Mouse (Mus musculus) forebrain, postnatal 0 days (tissue): ENCODE measurements around the gene Rbm4b. TPM values are rescaled to one million over a fixed set of nuclear protein-coding genes. Genes with fewer than 3 reads are reported as not detected.
"Not testable (repeated sequence)": the region's sequence is repeated elsewhere in the genome, so short reads cannot be mapped to it uniquely, and the experiment has no call there.

ENCODE experiments used
- ATAC-seq: fragments of 200-750 bp; cut with Nextera tagmentation; 2 replicates; pipeline ENCODE4 v1.8.0; 2017; ENCODE audit warnings: mild to moderate bottlenecking, moderate library complexity
- DNase-seq: peaks from one replicate; pipeline ENCODE4 v3.0.0-alpha.2; 2015
- H3K27ac ChIP-seq: fragments of 300-500 bp; sonication (generic); 2 replicates; pipeline ENCODE4 v1.5.1; 2014; ENCODE audit warnings: low read depth, mild to moderate bottlenecking, antibody characterized with exemption, low read length, moderate library complexity, mixed read lengths
- H3K27me3 ChIP-seq: fragments of 300-500 bp; sonication (generic); 2 replicates; pipeline ENCODE4 v1.6.1; 2014; ENCODE audit warnings: mild to moderate bottlenecking, low read length, mixed read lengths; ENCODE audit not compliant: insufficient read depth
- H3K36me3 ChIP-seq: fragments of 300-500 bp; sonication (generic); 2 replicates; pipeline ENCODE4 v1.6.1; 2014; ENCODE audit warnings: mild to moderate bottlenecking, moderate library complexity; ENCODE audit not compliant: insufficient read depth
- H3K4me1 ChIP-seq: fragments of 300-500 bp; sonication (generic); 2 replicates; pipeline ENCODE4 v1.6.1; 2014; ENCODE audit warnings: antibody characterized with exemption; ENCODE audit not compliant: insufficient read depth
- H3K4me2 ChIP-seq: fragments of 300-500 bp; sonication (generic); 2 replicates; pipeline ENCODE4 v1.6.1; 2014; ENCODE audit warnings: low read depth, mild to moderate bottlenecking, moderate library complexity
- H3K4me3 ChIP-seq: fragments of 300-500 bp; sonication (generic); 2 replicates; pipeline ENCODE4 v1.5.1; 2014; ENCODE audit warnings: low read depth, low read length, mixed read lengths
- H3K9ac ChIP-seq: fragments of 300-500 bp; sonication (generic); 2 replicates; pipeline ENCODE4 v1.6.1; 2014; ENCODE audit warnings: mild to moderate bottlenecking
- H3K9me3 ChIP-seq: fragments of 300-500 bp; sonication (generic); 2 replicates; pipeline ENCODE4 v1.6.1; 2016; ENCODE audit warnings: low read length
- CTCF ChIP-seq: sonication (generic); IDR thresholded peaks from 2 replicates; pipeline ENCODE4 v1.5.1; 2016; ENCODE audit warnings: antibody characterized with exemption, control low read depth, low read depth
- WGBS: fragments of 180-500 bp; shearing (Covaris S2); extraction: QIAGEN DNeasy Blood & Tissue Kit; methylation state at CpG from one replicate; pipeline ENCODE4 v1.1.7; 2014; 5-methylcytosine and 5-hydroxymethylcytosine counted together
- polyA plus RNA-seq: library from polyadenylated mRNA; unstranded; fragments of >200 nt; fragmentation: Nextera tagmentation; extraction: Ambion mirVana; gene quantifications from 2 replicates; pipeline ENCODE4 v1.2.1, GENCODE M21; 2015
- total RNA-seq: library from RNA; depleted of rRNA; stranded (reverse); fragments of >200 nt; gene quantifications from 2 replicates; pipeline ENCODE4 v1.2.3, GENCODE M21; 2014

Rbm4b gene
- total and polyA plus RNA-seq, 2 experiments from 2014 or later: 88.7 to 90.6 TPM

GRCm38 (mm10) chr19:4802691-4803091, 46.4 kb downstream of the Rbm4b start:
- Histone ChIP-seq H3K27ac (no peak overlapping the region), H3K4me3 (no peak overlapping the region), H3K4me2 (no peak overlapping the region), H3K9ac (no peak overlapping the region), H3K9me3 (no peaks in the 10 kb centered on the region), H3K4me1 (no peaks in the 10 kb centered on the region), H3K36me3 (peaks cover 41% of the 10 kb centered on the region), H3K27me3 (no peaks in the 10 kb centered on the region)
- TF ChIP-seq CTCF: no peak
- DNase-seq: no peak
- WGBS: 92% methylated on average over 7 of the region's 7 CpGs
- ATAC-seq: peak; percentile 20; the same call in 1 of the 2 replicates

DNA sequence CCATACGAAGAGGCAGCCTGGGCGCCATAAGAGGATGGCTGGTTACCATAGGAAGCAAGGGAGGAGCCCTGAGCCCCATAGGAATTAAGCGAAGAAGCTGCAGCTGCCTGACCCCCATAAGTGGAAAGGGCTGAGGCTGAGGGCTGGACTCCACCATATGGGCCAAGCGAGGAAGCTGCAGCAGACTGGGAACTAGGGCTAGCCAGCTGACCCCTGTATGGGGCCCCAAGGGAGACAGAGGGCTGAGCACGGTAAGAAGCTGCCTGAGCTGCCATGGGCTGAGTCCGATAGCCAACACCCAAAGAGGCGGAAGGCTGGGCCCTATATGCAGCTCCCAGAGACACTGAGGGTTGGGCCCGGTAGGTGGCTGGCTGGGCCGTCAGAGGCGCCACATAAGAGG, 47.0 kb downstream of the Rbm4b start:
- Histone ChIP-seq H3K4me1 (no peaks in the 10 kb centered on the region), H3K36me3 (peaks cover 41% of the 10 kb centered on the region), H3K4me3 (no peak overlapping the region), H3K27me3 (no peaks in the 10 kb centered on the region), H3K9ac (no peak overlapping the region), H3K27ac (no peak overlapping the region), H3K9me3 (no peaks in the 10 kb centered on the region), H3K4me2 (no peak overlapping the region)
- no peak for TF ChIP-seq CTCF
- no peak for ATAC-seq
- DNase-seq: no peak
- WGBS: 88% methylated on average over 10 of the region's 10 CpGs

GRCm38 (mm10) chr19:4810309-4810708, 54.0 kb downstream of the Rbm4b start:
- Histone ChIP-seq H3K9me3 (no peaks in the 10 kb centered on the region), H3K27ac (peak overlapping the region; percentile 93; the same call in 1 of the 2 replicates), H3K9ac (peak overlapping the region; percentile 81), H3K27me3 (no peaks in the 10 kb centered on the region), H3K4me2 (peak overlapping the region; percentile 79), H3K4me1 (peaks cover 17% of the 10 kb centered on the region), H3K36me3 (no peaks in the 10 kb centered on the region), H3K4me3 (peak overlapping the region; percentile 75)
- no peak for TF ChIP-seq CTCF
- DNase-seq (no peak), ATAC-seq (no peak)
- under 1% methylated on average over 14 of the region's 14 CpGs for WGBS

DNA sequence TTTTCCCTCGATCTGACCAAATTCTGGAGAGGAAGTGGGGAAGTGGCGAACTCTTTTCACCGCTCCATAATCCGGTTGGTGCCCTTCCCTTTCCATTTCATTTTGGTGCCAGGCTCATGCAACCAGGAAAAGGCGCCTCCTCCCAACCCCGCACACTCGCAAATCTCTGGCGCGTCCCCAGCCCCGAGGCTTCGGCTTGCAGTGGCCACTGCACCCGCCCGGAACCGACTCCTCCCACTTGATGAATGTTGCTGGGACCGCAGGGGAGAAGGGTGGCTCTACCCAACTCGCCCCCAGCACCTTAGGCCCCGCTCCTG, 54.4 kb downstream of the Rbm4b start:
- peak overlapping the region; percentile 75 for H3K4me3 ChIP-seq
- peak overlapping the region; percentile 93 for H3K27ac ChIP-seq
- no peaks in the 10 kb centered on the region for H3K36me3 ChIP-seq
- no peak for DNase-seq
- WGBS: under 1% methylated on average over 16 of the region's 17 CpGs
- peak overlapping the region; percentile 79 for H3K4me2 ChIP-seq
- no peak for TF ChIP-seq CTCF
- no peaks in the 10 kb centered on the region for H3K9me3 ChIP-seq
- peak overlapping the region; percentile 81 for H3K9ac ChIP-seq
- no peaks in the 10 kb centered on the region for H3K27me3 ChIP-seq
- no peak for ATAC-seq
- peaks cover 17% of the 10 kb centered on the region for H3K4me1 ChIP-seq

- peak; percentile 98 for ATAC-seq
- peak; percentile 99 for DNase-seq
- WGBS: 1% methylated on average over 83 of the region's 83 CpGs
- Histone ChIP-seq H3K36me3 (no peaks in the 10 kb centered on the region), H3K4me3 (peak within 1 kb of the TSS; percentile 75), H3K27me3 (no peaks in the 10 kb centered on the region), H3K9ac (peak within 1 kb of the TSS; percentile 81), H3K4me2 (peak within 1 kb of the TSS; percentile 79), H3K27ac (peak within 1 kb of the TSS; percentile 93), H3K9me3 (no peaks in the 10 kb centered on the region), H3K4me1 (peaks cover 17% of the 10 kb centered on the region)
- TF ChIP-seq CTCF: no peak
Measured at GRCm38 (mm10) chr19:4811063-4811908, 55.0 kb downstream of the Rbm4b start, which contains the start of the genes Gm21992 and Rbm14. TSS of gene Gm21992 (minus strand) at chr19:4811612. TSS of gene Rbm14 (minus strand) at chr19:4811634.

GRCm38 (mm10) chr19:4811909-4812242, 55.6 kb downstream of the Rbm4b start:
- Histone ChIP-seq H3K4me3 (peak overlapping the region; percentile 75), H3K9me3 (no peaks in the 10 kb centered on the region), H3K27me3 (no peaks in the 10 kb centered on the region), H3K36me3 (no peaks in the 10 kb centered on the region), H3K4me1 (peaks cover 17% of the 10 kb centered on the region), H3K4me2 (peak overlapping the region; percentile 79), H3K27ac (peak overlapping the region; percentile 93), H3K9ac (peak overlapping the region; percentile 76)
- no peak for DNase-seq
- ATAC-seq: peak; percentile 32; the same call in 1 of the 2 replicates
- TF ChIP-seq CTCF: no peak
- 3% methylated on average over 12 of the region's 12 CpGs for WGBS

DNA sequence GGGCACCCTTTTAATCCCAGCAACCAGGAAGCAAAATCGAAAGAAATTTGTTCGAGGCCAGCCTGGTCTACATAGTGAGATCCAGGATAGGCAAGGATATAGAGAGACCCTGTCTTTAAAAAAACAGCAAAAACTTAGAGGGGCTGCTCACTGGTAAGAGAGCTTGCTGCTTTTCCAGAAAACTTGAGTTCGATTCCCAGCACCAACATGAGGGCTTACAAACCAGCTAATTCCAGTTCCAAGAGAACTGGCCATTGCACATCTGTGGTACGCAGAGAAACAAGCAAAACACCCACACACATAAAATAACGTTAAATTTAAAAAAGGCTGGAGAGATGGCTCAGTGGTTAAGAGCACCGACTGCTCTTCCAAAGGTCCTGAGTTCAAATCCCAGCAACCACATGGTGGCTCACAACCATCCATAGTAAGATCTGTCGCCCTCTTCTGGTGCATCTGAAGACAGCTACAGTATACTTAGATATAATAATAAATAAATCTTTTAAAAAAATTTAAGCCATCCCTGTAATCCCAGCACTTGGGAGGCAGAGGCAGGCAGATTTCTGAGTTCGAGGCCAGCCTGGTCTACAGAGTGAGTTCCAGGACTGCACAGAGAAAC, 56.1 kb downstream of the Rbm4b start:
- 83% methylated on average over 8 of the region's 8 CpGs for WGBS
- not testable (repeated sequence) for H3K9me3 ChIP-seq, ATAC-seq, H3K36me3 ChIP-seq, H3K27me3 ChIP-seq
- peak overlapping the region; percentile 76; the same call in 1 of the 2 replicates for H3K9ac ChIP-seq
- peak overlapping the region; percentile 79 for H3K4me2 ChIP-seq
- H3K27ac ChIP-seq: peak overlapping the region; percentile 93
- peaks cover 17% of the 10 kb centered on the region for H3K4me1 ChIP-seq
- peak; percentile 3 for DNase-seq
- TF ChIP-seq CTCF: 0 out of 2 replicates have a peak, but pooled peaks have one; percentile 23
- peak overlapping the region; percentile 75 for H3K4me3 ChIP-seq
